Mouse (Mus musculus) bone marrow, adult 2 months (tissue): Measurements from ENCODE around the gene Ehd1.

Experiments
- CTCF ChIP-seq: fragments of 200-500 bp; IDR thresholded peaks from 2 replicates; pipeline ENCODE4 v1.5.1; 2011; ENCODE audit warnings: low read length, control low read depth; ENCODE audit not compliant: control insufficient read depth, insufficient read depth
- POLR2A ChIP-seq: fragments of 200-500 bp; IDR thresholded peaks from 2 replicates; pipeline ENCODE4 v1.6.1; 2011; ENCODE audit warnings: low read depth, mild to moderate bottlenecking, control low read depth, low read length, borderline replicate concordance; ENCODE audit not compliant: control insufficient read depth

- TF ChIP-seq POLR2A (peak; percentile 38; the same call in 1 of the 2 replicates), CTCF (no peak)
These were observed 8.0 kb downstream of the Ehd1 start for GRCm38 (mm10) chr19:6284502-6284901.
